Mouse (Mus musculus) stomach, embryonic 16.5 days (tissue): ENCODE measurements around the gene Zwilch. TPM values are rescaled to one million over a fixed set of nuclear protein-coding genes. Genes with fewer than 3 reads are reported as not detected.
A peak's percentile ranks its signal among the peaks of the same experiment; 100 is the strongest.

Experiments
- ATAC-seq: fragments of 200-750 bp; cut with Nextera tagmentation; 2 replicates; pipeline ENCODE4 v1.8.0; 2017; ENCODE audit warnings: moderate number of reproducible peaks, moderate TSS enrichment; ENCODE audit not compliant: insufficient read depth, low FRiP score
- H3K27ac ChIP-seq: fragments of 300-500 bp; sonication (generic); 2 replicates; pipeline ENCODE4 v1.5.1; 2014; ENCODE audit warnings: low read length
- H3K27me3 ChIP-seq: fragments of 300-500 bp; sonication (generic); 2 replicates; pipeline ENCODE4 v1.6.1; 2014; ENCODE audit warnings: low read length, control low read depth, mixed read lengths; ENCODE audit not compliant: control insufficient read depth, insufficient read depth
- H3K36me3 ChIP-seq: fragments of 300-500 bp; sonication (generic); 2 replicates; pipeline ENCODE4 v1.6.1; 2014; ENCODE audit warnings: low read length; ENCODE audit not compliant: control insufficient read depth, insufficient read depth
- H3K4me1 ChIP-seq: fragments of 300-500 bp; sonication (generic); 2 replicates; pipeline ENCODE4 v1.6.1; 2014; ENCODE audit warnings: low read length, control low read depth, mixed read lengths; ENCODE audit not compliant: control insufficient read depth, insufficient read depth
- H3K4me2 ChIP-seq: fragments of 300-500 bp; sonication (generic); 2 replicates; pipeline ENCODE4 v1.6.1; 2014; ENCODE audit warnings: low read depth, low read length, mixed read lengths
- H3K4me3 ChIP-seq: fragments of 300-500 bp; sonication (generic); replicated peaks from 2 replicates; pipeline ENCODE4 v1.5.1; 2014; ENCODE audit warnings: mild to moderate bottlenecking, low read length
- H3K9ac ChIP-seq: fragments of 300-500 bp; sonication (generic); 2 replicates; pipeline ENCODE4 v1.6.1; 2014; ENCODE audit warnings: low read length
- H3K9me3 ChIP-seq: fragments of 300-500 bp; sonication (generic); replicated peaks from 2 replicates; pipeline ENCODE4 v1.6.1; 2016; ENCODE audit warnings: low read length, control low read depth; ENCODE audit not compliant: control insufficient read depth
- WGBS: fragments of 180-500 bp; shearing (Covaris S2); extraction: QIAGEN DNeasy Blood & Tissue Kit; methylation state at CpG from one replicate; pipeline ENCODE4 v1.1.7; 2014; 5-methylcytosine and 5-hydroxymethylcytosine counted together
- polyA plus RNA-seq: library from polyadenylated mRNA; unstranded; fragments of >200 nt; fragmentation: Nextera tagmentation; extraction: Ambion mirVana; gene quantifications from 2 replicates; pipeline ENCODE4 v1.2.1, GENCODE M21; 2015

Zwilch gene
- polyA plus RNA-seq, result 21.4 and 22.6 TPM in 2 replicates

GRCm38 (mm10) chr9:64172816-64173665, at the start of gene Zwilch, which contains the start of gene Rpl4:
TSS of gene Zwilch (minus strand) at chr9:64173104.
TSS of gene Rpl4 (plus strand) at chr9:64173375.
- Histone ChIP-seq H3K27me3 (no peaks in the 10 kb centered on the region), H3K36me3 (peaks cover 27% of the 10 kb centered on the region), H3K9ac (peak within 1 kb of the TSS; percentile 96), H3K27ac (peak within 1 kb of the TSS; percentile 97), H3K4me2 (peak within 1 kb of the TSS; percentile 95), H3K4me3 (peak within 1 kb of the TSS; percentile 99), H3K4me1 (peaks cover 13% of the 10 kb centered on the region), H3K9me3 (no peaks in the 10 kb centered on the region)
- under 1% methylated on average over 42 of the region's 42 CpGs for WGBS
- peak; percentile 88 for ATAC-seq

GRCm38 (mm10) chr9:64222098-64222497, 49.2 kb upstream of the Zwilch start:
- ATAC-seq, result no peak
- 71% methylated on average over 2 of the region's 2 CpGs for WGBS
- H3K36me3 ChIP-seq, result no peaks in the 10 kb centered on the region
- H3K4me3 ChIP-seq, result no peak overlapping the region
- H3K4me1 ChIP-seq, result peaks cover 6% of the 10 kb centered on the region; the same call in 1 of the 2 replicates
- H3K27me3 ChIP-seq, result no peaks in the 10 kb centered on the region
- H3K9ac ChIP-seq, result no peak overlapping the region
- no peak overlapping the region for H3K27ac ChIP-seq
- H3K9me3 ChIP-seq, result no peaks in the 10 kb centered on the region
- H3K4me2 ChIP-seq, result no peak overlapping the region

- Histone ChIP-seq H3K4me1 (peaks cover 4% of the 10 kb centered on the region; the same call in 1 of the 2 replicates), H3K4me3 (no peak overlapping the region), H3K4me2 (no peak overlapping the region), H3K9ac (no peak overlapping the region), H3K27me3 (no peaks in the 10 kb centered on the region), H3K36me3 (no peaks in the 10 kb centered on the region), H3K27ac (no peak overlapping the region), H3K9me3 (no peaks in the 10 kb centered on the region)
- no peak for ATAC-seq
- 80% methylated on average over 4 of the region's 4 CpGs for WGBS
Observed at GRCm38 (mm10) chr9:64221480-64221879, 48.6 kb upstream of the Zwilch start.

GRCm38 (mm10) chr9:64220603-64221002, 47.7 kb upstream of the Zwilch start:
- WGBS, result 56% methylated on average over 1 of the region's 1 CpGs
- no peak overlapping the region for H3K4me3 ChIP-seq
- no peak overlapping the region for H3K4me2 ChIP-seq
- no peak overlapping the region for H3K27ac ChIP-seq
- ATAC-seq, result no peak
- no peaks in the 10 kb centered on the region for H3K36me3 ChIP-seq
- H3K9ac ChIP-seq, result no peak overlapping the region
- no peaks in the 10 kb centered on the region for H3K27me3 ChIP-seq
- H3K4me1 ChIP-seq, result 0 out of 2 replicates have a peak, but pooled peaks cover 3% of the 10 kb centered on the region
- no peaks in the 10 kb centered on the region for H3K9me3 ChIP-seq

GRCm38 (mm10) chr9:64219772-64220420, 47.0 kb upstream of the Zwilch start:
- 81% methylated on average over 10 of the region's 10 CpGs for WGBS
- no peak overlapping the region for H3K4me3 ChIP-seq
- no peak for ATAC-seq
- no peaks in the 10 kb centered on the region for H3K36me3 ChIP-seq
- H3K9ac ChIP-seq, result no peak overlapping the region
- peak overlapping the region; percentile 0; the same call in 1 of the 2 replicates for H3K27ac ChIP-seq
- no peaks in the 10 kb centered on the region for H3K27me3 ChIP-seq
- no peak overlapping the region for H3K4me2 ChIP-seq
- H3K9me3 ChIP-seq, result no peaks in the 10 kb centered on the region
- 0 out of 2 replicates have a peak, but pooled peaks cover 3% of the 10 kb centered on the region for H3K4me1 ChIP-seq

- 79% methylated on average over 1 of the region's 1 CpGs for WGBS
- Histone ChIP-seq H3K9ac (no peak overlapping the region), H3K4me2 (no peak overlapping the region), H3K9me3 (no peaks in the 10 kb centered on the region), H3K4me1 (0 out of 2 replicates have a peak, but pooled peaks cover 3% of the 10 kb centered on the region), H3K27me3 (no peaks in the 10 kb centered on the region), H3K36me3 (no peaks in the 10 kb centered on the region), H3K4me3 (no peak overlapping the region), H3K27ac (no peak overlapping the region)
- no peak for ATAC-seq
Observed at GRCm38 (mm10) chr9:64219305-64219704, 46.4 kb upstream of the Zwilch start.

- H3K9ac ChIP-seq, result no peak overlapping the region
- H3K4me2 ChIP-seq, result no peak overlapping the region
- no peak for ATAC-seq
- no peaks in the 10 kb centered on the region; the same call in 1 of the 2 replicates for H3K36me3 ChIP-seq
- no peak overlapping the region for H3K4me3 ChIP-seq
- H3K27ac ChIP-seq, result no peak overlapping the region
- H3K9me3 ChIP-seq, result no peaks in the 10 kb centered on the region
- H3K27me3 ChIP-seq, result no peaks in the 10 kb centered on the region
- H3K4me1 ChIP-seq, result 0 out of 2 replicates have a peak, but pooled peaks cover 3% of the 10 kb centered on the region
Observed at GRCm38 (mm10) chr9:64217887-64218286, 45.0 kb upstream of the Zwilch start.

- WGBS, result 98% methylated on average over 2 of the region's 2 CpGs
- H3K4me1 ChIP-seq, result 0 out of 2 replicates have a peak, but pooled peaks cover 3% of the 10 kb centered on the region
- H3K27me3 ChIP-seq, result no peaks in the 10 kb centered on the region
- H3K27ac ChIP-seq, result no peak overlapping the region
- no peaks in the 10 kb centered on the region; the same call in 1 of the 2 replicates for H3K36me3 ChIP-seq
- no peak overlapping the region for H3K4me2 ChIP-seq
- ATAC-seq, result no peak
- no peaks in the 10 kb centered on the region for H3K9me3 ChIP-seq
- H3K9ac ChIP-seq, result no peak overlapping the region
- H3K4me3 ChIP-seq, result no peak overlapping the region
Observed at GRCm38 (mm10) chr9:64216641-64217040, 43.7 kb upstream of the Zwilch start.

- no peak overlapping the region for H3K4me3 ChIP-seq
- WGBS, result 36% methylated on average over 4 of the region's 4 CpGs
- no peak overlapping the region for H3K27ac ChIP-seq
- H3K9me3 ChIP-seq, result no peaks in the 10 kb centered on the region
- no peak overlapping the region for H3K4me2 ChIP-seq
- H3K36me3 ChIP-seq, result no peaks in the 10 kb centered on the region; the same call in 1 of the 2 replicates
- 0 out of 2 replicates have a peak, but pooled peaks cover 3% of the 10 kb centered on the region for H3K4me1 ChIP-seq
- H3K27me3 ChIP-seq, result no peaks in the 10 kb centered on the region
- H3K9ac ChIP-seq, result no peak overlapping the region
- ATAC-seq, result no peak
Observed at GRCm38 (mm10) chr9:64216090-64216489, 43.2 kb upstream of the Zwilch start.
